Mouse (Mus musculus) urinary bladder, postnatal 0 days (tissue): ENCODE measurements around the gene Ccr3. TPM values are rescaled to one million over a fixed set of nuclear protein-coding genes. Genes with fewer than 3 reads are reported as not detected.

ENCODE experiments used
- polyA plus RNA-seq: library from polyadenylated mRNA; unstranded; fragments of >200 nt; fragmentation: Nextera tagmentation; extraction: Ambion mirVana; gene quantifications from 2 replicates; pipeline ENCODE4 v1.2.1, GENCODE M21; 2015

The Ccr3 gene
- polyA plus RNA-seq, result 0.14 and 0.16 TPM in 2 replicates

GRCm38 (mm10) chr9:124021672-124022071 lies at the start of gene Ccr3:
Gene Ccr3, plus strand, starts transcription at chr9:124021972.

GRCm38 (mm10) chr9:123978308-123978707 lies 43.5 kb upstream of the Ccr3 start, which contains the start of gene Ccr1l1:
Gene Ccr1l1, minus strand, starts transcription at chr9:123978408.

Other genes with a start within 250 kb of the Ccr3 start
- 0.12 and 0.16 TPM in 2 replicates for gene Cxcr6, start 215.5 kb upstream of the Ccr3 start, polyA plus RNA-seq
- 10.4 and 11.1 TPM in 2 replicates for gene Fyco1, start 170.1 kb upstream of the Ccr3 start, polyA plus RNA-seq
- gene Xcr1, start 159.9 kb upstream of the Ccr3 start, polyA plus RNA-seq, result not detected in 2 replicates
- 4.2 and 23.2 TPM in 2 replicates for gene Ccr1, start 53.3 kb upstream of the Ccr3 start, polyA plus RNA-seq
- not detected in 2 replicates for gene Ccr1l1, start 43.6 kb upstream of the Ccr3 start, polyA plus RNA-seq
- gene Ccr2, start 80.0 kb downstream of the Ccr3 start, polyA plus RNA-seq, result 1.0 and 1.4 TPM in 2 replicates
- 1.4 and 12.4 TPM in 2 replicates for gene Ccr5, start 99.6 kb downstream of the Ccr3 start, polyA plus RNA-seq